Mouse (Mus musculus) bone marrow, adult 2 months (tissue): ENCODE results near the gene Tnfaip2.

Experiments
- CTCF ChIP-seq: fragments of 200-500 bp; IDR thresholded peaks from 2 replicates; pipeline ENCODE4 v1.5.1; 2011; ENCODE audit warnings: low read length, control low read depth; ENCODE audit not compliant: control insufficient read depth, insufficient read depth
- POLR2A ChIP-seq: fragments of 200-500 bp; IDR thresholded peaks from 2 replicates; pipeline ENCODE4 v1.6.1; 2011; ENCODE audit warnings: low read depth, mild to moderate bottlenecking, control low read depth, low read length, borderline replicate concordance; ENCODE audit not compliant: control insufficient read depth

GRCm38 (mm10) chr12:111472886-111473285 is 30.6 kb downstream of the Tnfaip2 start:
- no peak for TF ChIP-seq CTCF
- no peak for TF ChIP-seq POLR2A
